Mouse (Mus musculus) thymus, postnatal 25 days (tissue): ENCODE data around the gene Magi2.
"Not testable (repeated sequence)": the region's sequence is repeated elsewhere in the genome, so short reads cannot be mapped to it uniquely, and the experiment has no call there.

Experiments used
- DNase-seq: peaks from one replicate; pipeline ENCODE4 v3.0.0; 2022

The Magi2 gene

GRCm38 (mm10) chr5:20723226-20723625 is 1496.4 kb downstream of the Magi2 start:
- not testable (repeated sequence) for DNase-seq

GRCm38 (mm10) chr5:20738795-20739194 is 1512.0 kb downstream of the Magi2 start:
- peak; percentile 9 for DNase-seq

- no peak for DNase-seq
Observed at GRCm38 (mm10) chr5:20741193-20741592, 1514.4 kb downstream of the Magi2 start.

- DNase-seq: no peak
Observed at GRCm38 (mm10) chr5:20741936-20742335, 1515.1 kb downstream of the Magi2 start.

- DNase-seq: no peak
Observed at GRCm38 (mm10) chr5:20748142-20748541, 1521.3 kb downstream of the Magi2 start.

- DNase-seq: no peak
Observed at GRCm38 (mm10) chr5:20748856-20749255, 1522.0 kb downstream of the Magi2 start.

GRCm38 (mm10) chr5:20749535-20749934 is 1522.7 kb downstream of the Magi2 start:
- peak; percentile 16 for DNase-seq

GRCm38 (mm10) chr5:20751000-20751399 is 1524.2 kb downstream of the Magi2 start:
- DNase-seq: no peak

- DNase-seq: no peak
Observed at GRCm38 (mm10) chr5:20751696-20752095, 1524.9 kb downstream of the Magi2 start.

- no peak for DNase-seq
Observed at GRCm38 (mm10) chr5:20753096-20753495, 1526.3 kb downstream of the Magi2 start.

GRCm38 (mm10) chr5:20753963-20754362 is 1527.1 kb downstream of the Magi2 start:
- DNase-seq: no peak
